Mouse (Mus musculus): ENCODE data around the gene Lmo2.

DNA sequence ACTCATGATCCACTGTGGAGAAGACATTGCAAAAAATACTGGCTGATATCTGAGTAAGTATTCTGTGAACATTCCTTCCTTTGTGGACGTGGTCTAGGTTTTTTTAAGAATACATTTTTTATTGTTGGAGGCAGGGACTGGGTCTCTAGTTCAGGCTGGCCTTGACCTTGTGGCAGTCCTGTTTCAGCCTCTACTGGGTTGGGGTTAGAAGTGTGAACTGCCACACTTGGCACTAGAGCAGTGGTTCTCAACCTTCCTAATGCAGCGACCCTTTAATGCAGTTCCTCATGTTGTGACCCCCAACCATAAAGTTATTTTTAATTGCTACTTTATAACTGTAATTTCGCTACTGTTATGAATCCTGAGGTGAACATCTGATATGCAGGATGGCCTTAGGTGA, 72.6 kb downstream of the Lmo2 start:
- no peak for TF ChIP-seq CTCF (IDR thresholded peaks at IDR 0.05; ENCODE audit: control insufficient read depth, insufficient read depth, insufficient read length)
- TF ChIP-seq USF1 (IDR thresholded peaks at IDR 0.05; ENCODE audit: low read depth), result no peak
- TF ChIP-seq MYOD1 (IDR thresholded peaks at IDR 0.05; ENCODE audit: control insufficient read depth, insufficient read length, low read depth), result no peak
- TF ChIP-seq FOSL1 (IDR thresholded peaks at IDR 0.05; ENCODE audit: insufficient read depth, low read length, poor library complexity, severe bottlenecking), result no peak
- no peak for TF ChIP-seq MAX (IDR thresholded peaks at IDR 0.05)
- TF ChIP-seq MYOG (IDR thresholded peaks at IDR 0.05; ENCODE audit: control insufficient read depth, extremely low read depth, insufficient read length), result no peak
